Mouse (Mus musculus) limb, embryonic 10.5 days (tissue): ENCODE measurements around the gene Gm20708. TPM values are rescaled to one million over a fixed set of nuclear protein-coding genes. Genes with fewer than 3 reads are reported as not detected.
A peak's percentile ranks its signal among the peaks of the same experiment; 100 is the strongest.

Experiments used
- DNase-seq: peaks from one replicate; pipeline ENCODE4 v3.0.0-alpha.2; 2017; ENCODE audit warnings: low spot score
- H3K27ac ChIP-seq: fragments of 300-500 bp; sonication (generic); 2 replicates; pipeline ENCODE4 v1.5.1; 2016; ENCODE audit warnings: mild to moderate bottlenecking
- H3K27me3 ChIP-seq: fragments of 300-500 bp; sonication (generic); 2 replicates; pipeline ENCODE4 v1.6.1; 2016; ENCODE audit warnings: low read depth, mild to moderate bottlenecking; ENCODE audit not compliant: poor library complexity, severe bottlenecking
- H3K36me3 ChIP-seq: fragments of 300-500 bp; sonication (generic); 2 replicates; pipeline ENCODE4 v1.6.1; 2016; ENCODE audit warnings: mild to moderate bottlenecking, moderate library complexity
- H3K4me1 ChIP-seq: fragments of 300-500 bp; sonication (generic); 2 replicates; pipeline ENCODE4 v1.6.1; 2016
- H3K4me3 ChIP-seq: fragments of 300-500 bp; sonication (generic); 2 replicates; pipeline ENCODE4 v1.5.1; 2016; ENCODE audit warnings: mild to moderate bottlenecking, moderate library complexity
- H3K9me3 ChIP-seq: fragments of 300-500 bp; sonication (generic); replicated peaks from 2 replicates; pipeline ENCODE4 v1.6.1; 2016; ENCODE audit warnings: mild to moderate bottlenecking
- WGBS: fragments of 180-500 bp; shearing (Covaris S2); methylation state at CpG from one replicate; pipeline ENCODE4 v1.1.7; 2016; 5-methylcytosine and 5-hydroxymethylcytosine counted together
- polyA plus RNA-seq: library from polyadenylated mRNA; unstranded; fragments of >200 nt; fragmentation: Nextera tagmentation; extraction: Ambion mirVana; gene quantifications from 2 replicates; pipeline ENCODE4 v1.2.1, GENCODE M21; 2016

Gene Gm20708
- polyA plus RNA-seq, 1 experiment from 2014 or later: 0.23 TPM

GRCm38 (mm10) chr11:117775540-117775939 lies 33.9 kb upstream of the Gm20708 start:
- WGBS: 90% methylated on average over 12 of the region's 13 CpGs
- H3K27me3 ChIP-seq: no peaks in the 10 kb centered on the region
- no peaks in the 10 kb centered on the region for H3K9me3 ChIP-seq
- peaks cover 75% of the 10 kb centered on the region for H3K36me3 ChIP-seq
- no peak for DNase-seq
- H3K4me1 ChIP-seq: peaks cover 30% of the 10 kb centered on the region
- no peak overlapping the region for H3K27ac ChIP-seq
- no peak overlapping the region for H3K4me3 ChIP-seq

DNA sequence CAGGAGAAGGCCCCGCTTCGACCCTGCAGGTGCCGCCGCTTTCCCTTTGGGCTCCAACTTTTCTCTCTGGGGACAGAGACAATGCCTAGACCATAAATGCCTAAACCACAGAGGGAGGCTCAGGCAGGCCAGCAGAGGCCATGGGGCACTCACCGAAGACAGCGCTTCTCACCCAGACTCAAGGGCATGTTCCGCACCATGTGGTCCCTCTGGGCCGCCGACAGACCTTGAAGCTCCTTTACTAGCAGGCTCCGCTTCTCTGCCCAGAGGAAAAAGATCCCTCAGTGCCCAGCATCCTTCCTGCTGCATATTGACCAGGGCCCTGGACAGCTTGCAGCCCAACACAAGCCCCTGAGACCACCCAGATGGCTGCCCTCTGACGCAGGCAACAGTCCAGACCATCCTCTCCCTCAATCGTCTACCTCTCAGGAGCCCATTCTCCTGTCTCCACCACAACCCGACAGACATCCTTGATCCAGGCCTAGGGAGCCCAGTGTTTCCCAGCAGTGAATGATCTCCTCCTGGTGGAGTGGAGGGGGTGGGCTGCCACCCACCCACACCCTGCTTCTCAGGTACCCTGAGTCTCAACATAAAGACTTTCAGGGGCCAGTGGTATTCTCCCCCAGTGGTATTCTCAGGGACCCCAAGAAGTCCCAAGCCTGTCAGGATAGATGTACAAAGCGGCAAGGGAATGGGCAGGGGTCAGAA lies 33.2 kb upstream of the Gm20708 start:
- WGBS: 91% methylated on average over 14 of the region's 14 CpGs
- no peaks in the 10 kb centered on the region for H3K9me3 ChIP-seq
- H3K27me3 ChIP-seq: peaks cover 2% of the 10 kb centered on the region
- peaks cover 36% of the 10 kb centered on the region for H3K4me1 ChIP-seq
- H3K36me3 ChIP-seq: peaks cover 69% of the 10 kb centered on the region
- H3K4me3 ChIP-seq: no peak overlapping the region
- no peak overlapping the region; the same call in 1 of the 2 replicates for H3K27ac ChIP-seq
- DNase-seq: no peak

DNA sequence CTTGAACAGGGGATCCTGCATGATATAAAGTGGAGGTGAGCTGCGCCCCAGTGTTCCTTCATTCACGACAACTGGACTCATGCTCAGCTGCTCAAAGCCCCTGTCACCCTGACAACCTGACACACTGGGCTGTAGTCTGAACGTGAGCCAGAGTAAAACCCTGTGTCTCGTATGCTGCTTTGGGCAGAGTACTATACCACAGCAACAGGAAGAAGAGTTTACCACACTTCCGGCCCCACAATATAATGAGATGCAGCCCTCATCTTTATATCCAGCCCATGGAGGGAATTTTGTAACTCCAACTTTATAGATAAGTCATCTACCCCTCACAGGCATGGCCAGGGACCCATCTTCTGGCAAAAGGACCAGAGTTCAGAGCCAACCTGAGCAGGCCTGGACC lies 32.4 kb upstream of the Gm20708 start:
- no peak for DNase-seq
- Histone ChIP-seq H3K36me3 (peaks cover 61% of the 10 kb centered on the region), H3K27me3 (peaks cover 10% of the 10 kb centered on the region), H3K9me3 (no peaks in the 10 kb centered on the region), H3K27ac (no peak overlapping the region), H3K4me3 (no peak overlapping the region), H3K4me1 (peaks cover 45% of the 10 kb centered on the region)
- WGBS: 91% methylated on average over 5 of the region's 5 CpGs

GRCm38 (mm10) chr11:117778031-117778430 lies 31.4 kb upstream of the Gm20708 start:
- H3K4me3 ChIP-seq: no peak overlapping the region
- H3K4me1 ChIP-seq: peaks cover 54% of the 10 kb centered on the region
- H3K36me3 ChIP-seq: peaks cover 51% of the 10 kb centered on the region
- peaks cover 20% of the 10 kb centered on the region for H3K27me3 ChIP-seq
- DNase-seq: no peak
- peak overlapping the region; percentile 91; the same call in 1 of the 2 replicates for H3K27ac ChIP-seq
- WGBS: 94% methylated on average over 11 of the region's 11 CpGs
- no peaks in the 10 kb centered on the region for H3K9me3 ChIP-seq

DNA sequence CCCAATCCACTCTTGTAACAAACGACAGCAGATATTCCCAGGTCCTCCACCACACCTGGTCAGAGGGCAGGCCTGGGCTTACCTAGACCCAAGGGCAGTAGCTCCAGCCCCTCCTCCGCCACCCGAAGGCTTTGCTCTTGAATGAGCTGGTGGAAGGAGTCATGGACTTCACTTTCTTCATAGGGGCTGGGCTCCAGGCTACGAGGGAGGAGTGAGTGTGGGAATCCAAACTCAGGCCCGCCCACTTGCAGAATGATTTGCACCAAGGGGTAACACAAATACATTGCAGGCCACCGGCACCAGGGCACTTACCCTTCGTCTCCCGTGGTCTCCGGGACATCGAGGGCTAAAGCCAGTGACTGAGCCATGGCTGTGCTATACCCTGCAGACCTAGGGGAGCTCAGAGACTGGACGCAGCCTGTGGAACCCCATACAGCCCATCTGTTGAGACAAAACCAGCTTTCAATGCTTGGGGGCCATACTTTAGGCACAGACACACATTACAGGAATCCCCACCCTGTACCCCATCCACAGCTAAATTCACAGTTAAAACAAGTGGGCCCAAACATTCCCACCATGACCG lies 30.5 kb upstream of the Gm20708 start:
- Histone ChIP-seq H3K4me1 (peaks cover 62% of the 10 kb centered on the region), H3K4me3 (peak overlapping the region; percentile 66), H3K36me3 (peaks cover 42% of the 10 kb centered on the region), H3K27ac (peak overlapping the region; percentile 91), H3K27me3 (peaks cover 29% of the 10 kb centered on the region), H3K9me3 (no peaks in the 10 kb centered on the region)
- DNase-seq: peak; percentile 53
- 52% methylated on average over 12 of the region's 12 CpGs for WGBS

DNA sequence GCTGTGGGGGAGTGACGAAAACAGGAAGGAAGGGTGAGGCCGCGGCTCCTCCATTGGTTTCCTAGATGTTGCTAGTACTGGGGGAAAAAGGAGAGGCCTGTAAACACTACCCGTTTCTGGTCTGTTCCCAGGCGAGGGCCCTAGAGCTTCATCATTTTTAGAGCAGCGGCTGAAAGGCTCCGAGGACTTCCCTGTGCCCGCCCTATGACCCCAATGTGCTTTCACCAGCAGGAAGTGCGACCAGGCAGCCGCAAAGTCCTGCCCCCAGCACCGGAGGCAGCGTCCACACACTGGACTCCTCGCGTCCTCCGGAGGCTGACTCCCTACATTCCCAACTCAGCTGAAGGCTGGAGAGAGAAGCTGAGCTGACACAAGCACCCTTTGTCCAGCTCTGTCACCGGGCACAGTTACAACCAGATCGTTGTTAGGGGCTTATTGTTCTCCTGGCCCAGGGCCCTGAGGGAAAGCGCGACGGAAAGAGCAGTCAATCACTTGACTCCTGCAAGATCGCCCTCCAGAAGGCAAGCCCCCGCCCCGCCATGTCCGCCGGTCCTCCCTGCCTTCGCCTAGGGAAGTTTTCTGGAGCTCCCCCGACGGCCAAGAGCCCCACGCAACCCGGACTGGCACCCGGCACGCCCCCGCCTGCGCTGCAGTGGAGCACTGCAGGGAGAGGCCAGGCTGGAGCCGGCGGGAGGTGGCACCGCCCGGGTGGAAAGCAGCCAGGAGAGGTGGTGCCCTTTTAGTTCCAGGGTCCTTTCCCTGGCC lies 29.9 kb upstream of the Gm20708 start:
- Histone ChIP-seq H3K27ac (peak overlapping the region; percentile 91), H3K9me3 (no peaks in the 10 kb centered on the region), H3K4me3 (peak overlapping the region; percentile 66), H3K36me3 (peaks cover 36% of the 10 kb centered on the region), H3K27me3 (peaks cover 35% of the 10 kb centered on the region), H3K4me1 (peaks cover 62% of the 10 kb centered on the region)
- peak; percentile 76 for DNase-seq
- WGBS: 3% methylated on average over 38 of the region's 38 CpGs

GRCm38 (mm10) chr11:117780199-117780515 lies 29.3 kb upstream of the Gm20708 start:
- Histone ChIP-seq H3K9me3 (no peaks in the 10 kb centered on the region), H3K36me3 (peaks cover 30% of the 10 kb centered on the region), H3K4me1 (peaks cover 62% of the 10 kb centered on the region), H3K27me3 (peaks cover 41% of the 10 kb centered on the region), H3K27ac (peak overlapping the region; percentile 91), H3K4me3 (peak overlapping the region; percentile 66)
- DNase-seq: no peak
- 1% methylated on average over 17 of the region's 17 CpGs for WGBS

DNA sequence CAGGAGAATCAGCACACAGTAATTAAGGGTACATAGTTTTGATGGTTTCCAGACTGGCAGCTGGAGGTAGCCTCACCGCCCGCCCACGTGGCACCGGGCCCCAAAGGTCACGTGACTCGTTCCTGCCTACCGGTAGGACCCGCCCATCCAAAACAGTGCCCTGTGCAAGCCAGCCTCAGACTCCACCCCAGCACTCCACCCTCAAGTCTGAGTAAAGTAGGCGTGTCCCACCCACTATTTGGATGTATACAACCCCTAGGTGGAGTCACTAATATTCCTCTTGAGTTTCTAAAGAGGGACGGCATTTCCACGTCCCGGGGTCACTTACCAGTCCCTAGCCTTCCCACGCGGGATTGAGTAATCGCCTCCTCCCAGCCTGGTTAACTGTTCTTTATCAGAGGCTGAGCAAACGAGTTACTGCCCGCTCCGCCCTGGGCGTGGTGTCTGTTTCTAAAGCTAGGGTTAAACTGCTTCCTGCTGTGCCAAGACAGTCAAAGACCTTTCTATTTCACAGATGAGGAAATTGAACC lies 28.8 kb upstream of the Gm20708 start:
- WGBS: under 1% methylated on average over 19 of the region's 19 CpGs
- DNase-seq: peak; percentile 89
- H3K4me1 ChIP-seq: peaks cover 62% of the 10 kb centered on the region
- peak overlapping the region; percentile 66 for H3K4me3 ChIP-seq
- H3K9me3 ChIP-seq: no peaks in the 10 kb centered on the region
- peaks cover 25% of the 10 kb centered on the region for H3K36me3 ChIP-seq
- peaks cover 41% of the 10 kb centered on the region for H3K27me3 ChIP-seq
- peak overlapping the region; percentile 91 for H3K27ac ChIP-seq

DNA sequence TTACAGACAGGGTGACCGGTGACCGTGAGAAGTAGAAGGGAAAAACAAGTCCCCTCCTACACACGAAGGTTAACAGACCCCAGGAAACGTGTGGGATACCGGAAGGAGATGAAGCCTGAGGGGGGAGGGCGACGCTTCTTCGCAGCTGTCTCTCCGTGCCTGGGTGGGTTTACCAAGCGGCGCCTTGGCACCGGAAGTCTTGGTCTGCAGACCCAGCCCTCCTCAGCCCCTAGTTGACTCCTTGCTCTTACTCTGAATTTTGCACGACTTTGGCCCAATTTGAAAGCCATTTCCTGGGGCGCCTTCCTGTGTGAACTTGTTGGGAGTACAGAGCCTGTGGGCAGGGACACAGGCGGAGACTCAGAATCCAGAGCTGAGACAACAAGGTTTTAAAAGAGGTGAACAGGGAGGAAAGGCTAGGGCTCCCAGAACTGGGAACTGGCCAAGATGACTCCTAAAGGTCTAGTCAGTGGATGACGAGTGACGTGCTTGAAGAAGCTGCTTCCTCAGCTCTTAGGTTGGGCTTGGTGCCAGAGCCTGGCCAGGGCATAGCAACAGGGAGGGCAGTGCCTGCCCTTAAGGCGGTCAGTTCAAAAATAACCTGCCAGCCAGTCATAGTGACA lies 28.2 kb upstream of the Gm20708 start:
- Histone ChIP-seq H3K36me3 (peaks cover 19% of the 10 kb centered on the region), H3K27ac (peak overlapping the region; percentile 91), H3K4me3 (peak overlapping the region; percentile 66), H3K4me1 (peaks cover 65% of the 10 kb centered on the region), H3K27me3 (peaks cover 41% of the 10 kb centered on the region), H3K9me3 (no peaks in the 10 kb centered on the region)
- 20% methylated on average over 18 of the region's 18 CpGs for WGBS
- peak; percentile 50 for DNase-seq

DNA sequence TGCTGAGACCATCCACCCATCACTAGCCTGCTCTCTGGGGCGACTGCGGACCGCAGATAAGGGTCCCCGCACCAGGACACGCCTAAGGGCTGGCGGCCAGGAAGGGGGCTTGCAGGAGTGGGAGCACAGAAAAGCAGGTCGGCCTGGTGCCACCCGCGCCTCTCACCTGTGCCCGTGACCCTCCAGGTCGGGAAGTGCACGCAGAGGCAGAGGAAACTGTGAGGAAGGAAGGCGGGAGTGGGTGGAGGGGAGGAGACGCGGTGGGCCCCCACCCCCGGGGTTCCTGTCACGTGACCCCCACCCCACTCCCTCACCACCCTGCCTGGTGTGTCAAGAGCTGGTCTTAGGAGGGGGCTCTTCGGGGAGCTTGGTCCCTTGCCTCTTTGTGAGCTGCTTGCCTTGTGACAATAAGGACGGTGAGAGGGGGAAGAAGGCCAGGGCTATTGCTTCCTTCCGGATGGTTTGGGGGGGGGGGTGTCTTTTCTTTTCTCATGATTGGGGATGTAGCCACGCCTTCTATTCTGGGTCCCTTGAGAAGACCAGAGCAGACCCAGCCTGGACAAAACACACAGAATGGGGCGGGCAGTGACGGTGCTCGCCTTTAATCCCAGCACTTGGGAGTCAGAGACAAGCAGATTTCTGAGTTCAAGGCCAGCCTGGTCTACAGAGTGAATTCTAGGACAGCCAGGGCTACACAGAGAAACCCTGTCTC lies 27.3 kb upstream of the Gm20708 start, which contains the start of the genes Tmc8 and Tmc6:
Gene Tmc8 (plus strand): TSS at position 84 of the 712 bp plus-strand sequence.
Gene Tmc6 (minus strand): TSS at position 206 of the 712 bp plus-strand sequence.
- 42% methylated on average over 22 of the region's 24 CpGs for WGBS
- H3K27me3 ChIP-seq: peaks cover 41% of the 10 kb centered on the region
- H3K4me1 ChIP-seq: peaks cover 71% of the 10 kb centered on the region
- peaks cover 11% of the 10 kb centered on the region for H3K36me3 ChIP-seq
- H3K9me3 ChIP-seq: no peaks in the 10 kb centered on the region
- peak within 1 kb of the TSS; percentile 91 for H3K27ac ChIP-seq
- H3K4me3 ChIP-seq: peak within 1 kb of the TSS; percentile 66
- DNase-seq: no peak

- H3K36me3 ChIP-seq: peaks cover 6% of the 10 kb centered on the region
- peaks cover 41% of the 10 kb centered on the region for H3K27me3 ChIP-seq
- H3K9me3 ChIP-seq: no peaks in the 10 kb centered on the region
- peak overlapping the region; percentile 76 for H3K27ac ChIP-seq
- WGBS: 52% methylated on average over 9 of the region's 9 CpGs
- H3K4me1 ChIP-seq: peaks cover 71% of the 10 kb centered on the region
- peak overlapping the region; percentile 48 for H3K4me3 ChIP-seq
- no peak for DNase-seq
Measured at GRCm38 (mm10) chr11:117782705-117783034, 26.8 kb upstream of the Gm20708 start.

DNA sequence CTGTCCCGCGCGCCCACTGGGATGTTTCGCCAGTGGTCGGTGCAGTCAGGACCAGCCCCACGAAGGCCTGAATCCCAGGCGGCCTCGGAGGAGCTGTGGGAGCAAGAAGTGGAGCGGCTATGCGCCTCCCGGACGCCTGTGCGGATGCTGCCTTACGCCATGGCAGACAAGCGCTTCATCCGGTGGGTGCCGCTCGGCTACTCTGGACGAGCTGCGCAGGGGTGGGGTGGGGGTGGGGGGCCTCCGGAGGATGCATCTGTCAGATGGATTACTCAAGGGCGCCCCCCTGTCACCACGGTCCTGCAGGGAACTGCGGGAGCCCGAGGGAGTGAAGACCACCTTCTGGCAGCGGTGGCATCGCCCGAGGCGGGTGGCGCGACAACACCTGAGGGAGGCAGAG lies 26.4 kb upstream of the Gm20708 start:
- Histone ChIP-seq H3K4me1 (peaks cover 67% of the 10 kb centered on the region), H3K4me3 (peak overlapping the region; percentile 48), H3K36me3 (peaks cover 1% of the 10 kb centered on the region), H3K27ac (peak overlapping the region; percentile 76), H3K27me3 (peaks cover 41% of the 10 kb centered on the region), H3K9me3 (no peaks in the 10 kb centered on the region)
- WGBS: 5% methylated on average over 31 of the region's 31 CpGs
- DNase-seq: peak; percentile 84
